Mouse (Mus musculus) limb, embryonic 12.5 days (tissue): Measurements from ENCODE around the gene Clrn3. TPM values are rescaled to one million over a fixed set of nuclear protein-coding genes. Genes with fewer than 3 reads are reported as not detected.
A peak's percentile ranks its signal among the peaks of the same experiment; 100 is the strongest.

Experiments
- ATAC-seq: fragments of 200-750 bp; cut with Nextera tagmentation; 2 replicates; pipeline ENCODE4 v1.8.0; 2017; ENCODE audit warnings: low read depth, moderate TSS enrichment; ENCODE audit not compliant: insufficient number of reproducible peaks, insufficient read depth, low FRiP score, low TSS enrichment
- H3K27ac ChIP-seq: fragments of 300-500 bp; sonication (generic); 2 replicates; pipeline ENCODE4 v1.5.1; 2016; ENCODE audit warnings: mild to moderate bottlenecking, moderate library complexity
- H3K27me3 ChIP-seq: fragments of 300-500 bp; sonication (generic); 2 replicates; pipeline ENCODE4 v1.6.1; 2016; ENCODE audit warnings: mild to moderate bottlenecking, moderate library complexity
- H3K36me3 ChIP-seq: fragments of 300-500 bp; sonication (generic); 2 replicates; pipeline ENCODE4 v1.6.1; 2016; ENCODE audit warnings: mild to moderate bottlenecking, moderate library complexity
- H3K4me1 ChIP-seq: fragments of 300-500 bp; sonication (generic); replicated peaks from 2 replicates; pipeline ENCODE4 v1.6.1; 2016
- H3K4me2 ChIP-seq: fragments of 300-500 bp; sonication (generic); 2 replicates; pipeline ENCODE4 v1.6.1; 2016; ENCODE audit warnings: mild to moderate bottlenecking, moderate library complexity
- H3K4me3 ChIP-seq: fragments of 300-500 bp; sonication (generic); replicated peaks from 2 replicates; pipeline ENCODE4 v1.5.1; 2016; ENCODE audit warnings: mild to moderate bottlenecking
- H3K9ac ChIP-seq: fragments of 300-500 bp; sonication (generic); replicated peaks from 2 replicates; pipeline ENCODE4 v1.6.1; 2016; ENCODE audit warnings: mild to moderate bottlenecking, moderate library complexity
- H3K9me3 ChIP-seq: fragments of 300-500 bp; sonication (generic); 2 replicates; pipeline ENCODE4 v1.6.1; 2016; ENCODE audit warnings: mild to moderate bottlenecking, moderate library complexity
- WGBS: fragments of 180-500 bp; shearing (Covaris S2); methylation state at CpG from one replicate; pipeline ENCODE4 v1.1.7; 2016; 5-methylcytosine and 5-hydroxymethylcytosine counted together
- polyA plus RNA-seq: library from polyadenylated mRNA; unstranded; fragments of >200 nt; fragmentation: Nextera tagmentation; extraction: Ambion mirVana; gene quantifications from 2 replicates; pipeline ENCODE4 v1.2.1, GENCODE M21; 2016

Gene Clrn3
- polyA plus RNA-seq, 1 experiment from 2014 or later, result not detected

DNA sequence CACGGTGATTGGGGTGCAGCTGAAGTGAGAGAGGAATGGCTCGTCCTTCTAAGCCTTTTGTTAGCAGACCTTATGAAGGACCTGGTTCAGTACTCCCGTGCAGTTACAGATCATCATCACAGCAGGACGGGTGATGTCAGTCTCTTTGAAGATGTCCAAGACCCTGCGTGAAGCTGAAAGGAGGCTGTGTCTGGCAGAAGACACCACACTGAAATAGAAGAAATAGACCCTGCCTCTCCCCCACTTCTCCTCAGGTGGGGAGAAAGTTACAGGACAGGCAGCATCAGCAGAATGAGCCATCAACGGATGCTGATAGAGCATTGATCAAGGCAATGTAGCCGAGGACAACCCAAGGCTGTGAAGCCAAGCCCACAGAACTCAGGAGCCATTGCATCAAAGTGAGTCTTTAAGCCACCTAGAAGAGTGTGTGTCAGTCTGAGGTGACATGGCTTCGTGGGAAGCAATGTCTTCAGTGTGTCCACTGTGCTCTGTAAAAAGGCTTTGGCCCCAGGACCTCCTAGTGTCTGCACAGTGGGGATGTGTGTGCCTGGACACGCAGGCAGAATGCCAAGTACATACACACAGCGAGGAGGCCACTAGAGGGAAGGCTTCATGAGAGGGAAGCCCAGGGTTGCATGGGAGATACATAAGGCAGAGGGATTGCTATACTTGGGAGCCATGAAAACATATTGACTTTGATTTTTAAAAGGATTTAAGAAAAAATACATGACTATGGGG lies 41.6 kb downstream of the Clrn3 start:
- WGBS, result 55% methylated on average over 10 of the region's 10 CpGs
- ATAC-seq, result no peak

DNA sequence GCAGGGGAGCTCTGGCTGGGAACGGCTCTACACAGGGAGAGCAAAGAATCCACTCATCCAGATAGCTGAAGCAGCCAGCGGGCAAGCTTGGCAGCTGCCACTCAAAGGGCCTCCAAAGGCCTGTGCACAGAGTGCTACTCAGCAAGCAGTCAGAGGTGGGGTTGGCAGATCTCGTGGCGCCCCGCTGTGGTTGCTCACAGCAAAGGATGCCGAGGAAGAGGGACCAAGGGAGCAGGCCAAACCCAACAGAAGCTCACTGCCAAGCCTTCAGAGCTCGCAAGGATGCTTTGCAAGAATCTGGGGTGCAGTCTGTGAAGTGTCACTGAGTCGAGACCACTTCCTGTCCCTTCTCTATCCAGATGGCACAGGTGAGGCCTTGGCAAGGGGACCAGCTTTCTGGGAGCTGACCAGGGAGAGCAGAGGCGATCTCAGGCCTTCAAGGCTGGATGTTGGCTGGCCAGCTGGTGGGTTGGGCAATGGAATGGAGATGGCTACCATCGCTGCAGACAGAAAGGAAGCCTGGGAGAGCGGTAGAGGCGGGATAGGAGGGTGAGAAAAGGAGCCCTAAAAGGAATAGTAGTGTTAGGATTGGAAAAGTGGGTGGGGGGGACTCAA lies 42.6 kb downstream of the Clrn3 start:
- Histone ChIP-seq H3K4me2 (peak overlapping the region; percentile 29; the same call in 1 of the 2 replicates), H3K9ac (no peak overlapping the region), H3K27ac (no peak overlapping the region), H3K36me3 (no peaks in the 10 kb centered on the region), H3K4me1 (peaks cover 14% of the 10 kb centered on the region), H3K27me3 (peaks cover 38% of the 10 kb centered on the region), H3K9me3 (no peaks in the 10 kb centered on the region), H3K4me3 (no peak overlapping the region)
- ATAC-seq, result no peak
- WGBS, result 12% methylated on average over 12 of the region's 12 CpGs

More for the DNA sequence above, 41.6 kb downstream of the Clrn3 start:
- Histone ChIP-seq H3K4me2 (no peak overlapping the region), H3K4me1 (peaks cover 14% of the 10 kb centered on the region), H3K4me3 (no peak overlapping the region), H3K9ac (no peak overlapping the region), H3K36me3 (no peaks in the 10 kb centered on the region), H3K9me3 (no peaks in the 10 kb centered on the region), H3K27ac (no peak overlapping the region), H3K27me3 (peaks cover 29% of the 10 kb centered on the region; the same call in 1 of the 2 replicates)

DNA sequence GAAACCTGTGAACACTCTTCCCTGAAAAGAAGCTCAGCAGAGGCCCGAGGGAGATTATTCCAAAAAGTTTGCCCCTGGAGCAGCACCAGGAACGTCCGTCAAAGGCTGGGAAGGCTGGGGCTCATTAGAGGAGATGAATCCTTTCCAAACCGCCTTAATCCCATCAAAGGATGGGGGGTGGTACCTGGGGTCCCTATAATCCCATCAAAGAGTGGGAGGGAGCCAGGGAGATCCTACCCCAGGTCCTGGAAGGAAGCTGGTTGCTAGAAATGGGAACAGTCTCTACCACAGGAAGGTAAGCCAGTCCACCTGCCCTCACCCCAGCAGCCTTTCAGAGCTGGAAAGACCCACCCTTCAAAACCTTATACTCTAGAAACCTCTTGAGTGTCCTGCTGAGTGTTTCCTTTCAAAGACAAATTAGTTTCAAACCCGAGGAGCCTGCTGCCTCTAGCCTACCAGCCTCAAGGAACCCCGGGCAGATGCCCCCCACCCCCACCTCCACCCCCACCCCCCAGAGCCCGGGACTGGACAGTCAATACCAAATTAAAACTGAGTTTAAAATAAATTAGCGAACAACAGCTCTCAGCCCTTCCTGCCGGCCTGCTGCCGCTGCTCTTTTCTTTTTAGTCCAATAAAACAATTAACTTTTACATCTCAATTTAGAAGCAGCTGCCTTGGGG lies 43.2 kb downstream of the Clrn3 start:
- H3K36me3 ChIP-seq, result no peaks in the 10 kb centered on the region
- ATAC-seq, result no peak
- WGBS, result 3% methylated on average over 10 of the region's 10 CpGs
- peak overlapping the region; percentile 29 for H3K4me2 ChIP-seq
- H3K4me3 ChIP-seq, result no peak overlapping the region
- peaks cover 14% of the 10 kb centered on the region for H3K4me1 ChIP-seq
- no peaks in the 10 kb centered on the region for H3K9me3 ChIP-seq
- no peak overlapping the region for H3K27ac ChIP-seq
- no peak overlapping the region for H3K9ac ChIP-seq
- H3K27me3 ChIP-seq, result peaks cover 42% of the 10 kb centered on the region

DNA sequence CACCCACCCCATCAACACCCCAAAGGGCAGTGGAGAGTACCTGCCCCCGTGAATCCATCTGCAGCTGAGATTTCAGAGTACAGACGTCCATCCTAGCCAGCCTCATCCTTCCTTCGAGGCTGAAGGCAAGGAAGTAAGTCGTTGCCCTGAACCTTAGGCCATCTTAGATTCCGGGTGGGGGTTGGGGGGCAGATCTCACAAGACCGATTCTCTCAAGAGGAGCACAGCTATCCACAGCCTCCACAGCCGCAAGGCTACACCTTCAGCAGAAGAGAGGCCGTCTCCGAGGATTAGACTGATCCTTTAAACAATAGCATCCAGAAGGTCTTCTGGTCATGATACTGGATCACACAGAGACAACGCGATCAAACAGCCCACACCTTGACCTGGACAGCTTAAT lies 44.1 kb downstream of the Clrn3 start:
- H3K9me3 ChIP-seq, result no peaks in the 10 kb centered on the region
- no peak overlapping the region for H3K4me2 ChIP-seq
- peaks cover 14% of the 10 kb centered on the region for H3K4me1 ChIP-seq
- peaks cover 42% of the 10 kb centered on the region for H3K27me3 ChIP-seq
- ATAC-seq, result no peak
- no peak overlapping the region for H3K27ac ChIP-seq
- WGBS, result 42% methylated on average over 11 of the region's 11 CpGs
- H3K9ac ChIP-seq, result no peak overlapping the region
- H3K36me3 ChIP-seq, result no peaks in the 10 kb centered on the region
- no peak overlapping the region for H3K4me3 ChIP-seq

DNA sequence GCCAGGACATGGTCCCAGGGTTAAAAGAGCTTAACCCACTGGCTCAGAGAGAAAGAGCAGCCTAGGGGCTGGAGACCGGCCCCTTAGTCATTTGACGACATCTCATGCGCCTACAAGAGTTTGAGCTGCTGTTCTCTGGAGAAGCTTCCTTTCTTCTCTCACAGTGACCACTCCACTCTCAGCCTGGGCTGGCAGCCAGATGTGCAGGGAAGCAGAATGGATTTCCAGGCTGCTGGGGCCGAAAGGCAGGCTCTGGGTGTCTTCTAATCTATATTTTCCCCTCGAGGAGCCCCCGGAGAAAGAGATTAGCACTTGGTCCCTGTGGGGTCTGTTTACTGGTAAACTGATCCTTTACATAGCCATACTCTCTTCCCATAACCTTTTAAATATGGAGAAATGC lies 44.7 kb downstream of the Clrn3 start:
- Histone ChIP-seq H3K27ac (no peak overlapping the region), H3K4me1 (peaks cover 14% of the 10 kb centered on the region), H3K9ac (no peak overlapping the region), H3K9me3 (no peaks in the 10 kb centered on the region), H3K4me2 (no peak overlapping the region), H3K27me3 (peaks cover 42% of the 10 kb centered on the region), H3K4me3 (no peak overlapping the region), H3K36me3 (no peaks in the 10 kb centered on the region)
- 36% methylated on average over 6 of the region's 6 CpGs for WGBS
- no peak for ATAC-seq

DNA sequence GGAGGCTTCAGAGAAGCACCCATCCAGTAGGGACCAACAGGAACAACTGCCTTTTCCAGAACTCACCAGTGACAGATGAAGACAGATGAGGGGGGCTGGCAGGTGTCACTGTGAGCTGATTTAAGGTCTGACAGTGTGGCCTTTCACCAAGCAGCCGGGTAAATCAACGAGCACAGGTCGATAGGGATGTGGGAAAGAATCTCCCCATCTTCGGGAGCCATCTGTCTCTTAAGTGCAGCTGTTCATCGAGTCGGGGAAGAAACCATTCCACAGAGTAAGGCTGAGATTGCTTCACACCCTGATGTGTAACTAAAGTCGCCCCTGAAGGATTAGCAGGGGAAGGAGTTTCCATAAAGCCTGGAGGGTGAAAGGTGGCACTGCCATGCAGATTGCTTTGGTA lies 47.3 kb downstream of the Clrn3 start:
- H3K9ac ChIP-seq, result no peak overlapping the region
- H3K27ac ChIP-seq, result no peak overlapping the region
- no peak overlapping the region for H3K4me2 ChIP-seq
- H3K9me3 ChIP-seq, result no peaks in the 10 kb centered on the region
- no peak overlapping the region for H3K4me3 ChIP-seq
- 15% methylated on average over 7 of the region's 7 CpGs for WGBS
- ATAC-seq, result no peak
- peaks cover 30% of the 10 kb centered on the region for H3K27me3 ChIP-seq
- no peaks in the 10 kb centered on the region for H3K36me3 ChIP-seq
- peaks cover 20% of the 10 kb centered on the region for H3K4me1 ChIP-seq

DNA sequence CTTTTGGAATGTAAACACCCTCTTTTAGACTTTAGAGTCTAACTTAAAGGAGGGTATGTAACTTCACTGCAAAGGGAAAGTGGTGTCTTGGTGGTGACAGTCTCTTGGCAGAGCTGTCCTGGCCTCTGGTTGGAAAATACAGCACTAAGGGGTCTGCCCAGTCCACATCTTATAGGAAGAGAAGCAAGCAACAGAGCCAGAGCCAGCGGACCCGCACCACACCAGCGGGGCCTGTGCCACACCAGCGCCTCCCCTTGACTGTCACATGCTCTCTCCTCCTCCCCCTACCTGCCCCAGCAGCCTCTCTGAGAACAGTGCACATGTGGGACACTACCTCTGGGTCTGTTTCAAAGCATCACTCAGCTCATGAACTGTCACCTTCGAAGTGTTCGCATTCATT lies 48.5 kb downstream of the Clrn3 start:
- no peak for ATAC-seq
- no peak overlapping the region for H3K4me2 ChIP-seq
- no peak overlapping the region for H3K27ac ChIP-seq
- H3K36me3 ChIP-seq, result no peaks in the 10 kb centered on the region
- H3K4me3 ChIP-seq, result no peak overlapping the region
- peaks cover 26% of the 10 kb centered on the region for H3K27me3 ChIP-seq
- 75% methylated on average over 6 of the region's 6 CpGs for WGBS
- H3K4me1 ChIP-seq, result peaks cover 8% of the 10 kb centered on the region
- H3K9ac ChIP-seq, result no peak overlapping the region
- no peaks in the 10 kb centered on the region for H3K9me3 ChIP-seq

DNA sequence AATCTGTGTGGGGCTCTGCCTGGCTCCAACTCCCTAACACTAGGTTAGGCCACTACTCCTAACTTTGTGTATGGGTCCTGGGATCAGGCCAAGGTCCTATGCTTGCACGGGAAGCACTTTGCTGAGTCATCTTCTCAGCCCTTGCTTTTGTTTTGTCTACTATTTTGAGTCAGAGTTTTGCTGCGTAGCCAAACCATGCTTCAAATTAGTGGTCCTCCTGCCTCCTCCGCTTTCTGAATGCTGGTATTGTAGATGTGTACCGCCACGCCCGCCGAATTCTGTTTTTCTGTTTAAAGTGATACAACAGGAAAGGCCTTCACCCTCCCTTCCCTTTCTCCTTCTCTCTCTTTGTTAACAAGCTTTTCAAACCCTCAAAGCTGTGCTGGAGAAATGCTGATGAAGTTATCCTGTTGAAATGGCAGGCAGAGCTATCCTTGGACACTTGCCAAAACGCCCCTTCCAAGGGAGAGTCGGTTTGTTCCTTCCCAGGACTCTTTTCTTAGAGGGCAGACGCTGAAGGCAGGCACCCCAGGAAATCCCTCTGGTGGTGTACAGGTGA lies 49.1 kb downstream of the Clrn3 start:
- H3K9me3 ChIP-seq, result no peaks in the 10 kb centered on the region
- no peaks in the 10 kb centered on the region for H3K36me3 ChIP-seq
- peaks cover 21% of the 10 kb centered on the region for H3K27me3 ChIP-seq
- no peak overlapping the region for H3K4me3 ChIP-seq
- no peak for ATAC-seq
- no peak overlapping the region for H3K9ac ChIP-seq
- peaks cover 7% of the 10 kb centered on the region for H3K4me1 ChIP-seq
- H3K27ac ChIP-seq, result no peak overlapping the region
- 75% methylated on average over 10 of the region's 10 CpGs for WGBS
- H3K4me2 ChIP-seq, result no peak overlapping the region

DNA sequence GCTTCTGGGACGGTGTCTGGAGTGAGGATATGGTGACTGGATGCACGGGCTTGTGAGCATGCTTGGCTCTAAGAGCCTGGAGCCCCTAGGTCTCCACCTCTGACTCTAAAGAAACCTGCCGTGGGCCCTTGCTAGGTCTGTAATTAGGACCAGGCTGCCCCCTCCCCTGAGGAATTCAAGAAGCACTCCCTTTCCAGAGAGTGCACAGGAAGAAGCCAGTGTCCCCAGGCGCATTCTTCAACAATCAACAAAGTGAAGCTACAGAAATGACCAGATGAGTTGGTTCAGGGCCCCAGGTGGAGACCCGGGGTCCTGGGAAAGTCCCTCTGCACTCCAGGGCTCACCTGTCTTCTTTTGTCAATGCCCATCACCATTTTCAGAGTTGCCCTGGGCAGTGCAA lies 51.2 kb downstream of the Clrn3 start:
- Histone ChIP-seq H3K4me1 (peaks cover 7% of the 10 kb centered on the region), H3K27ac (no peak overlapping the region), H3K4me2 (no peak overlapping the region), H3K4me3 (no peak overlapping the region), H3K27me3 (peaks cover 12% of the 10 kb centered on the region), H3K36me3 (no peaks in the 10 kb centered on the region), H3K9me3 (no peaks in the 10 kb centered on the region), H3K9ac (no peak overlapping the region)
- ATAC-seq, result no peak
- WGBS, result 35% methylated on average over 5 of the region's 5 CpGs

DNA sequence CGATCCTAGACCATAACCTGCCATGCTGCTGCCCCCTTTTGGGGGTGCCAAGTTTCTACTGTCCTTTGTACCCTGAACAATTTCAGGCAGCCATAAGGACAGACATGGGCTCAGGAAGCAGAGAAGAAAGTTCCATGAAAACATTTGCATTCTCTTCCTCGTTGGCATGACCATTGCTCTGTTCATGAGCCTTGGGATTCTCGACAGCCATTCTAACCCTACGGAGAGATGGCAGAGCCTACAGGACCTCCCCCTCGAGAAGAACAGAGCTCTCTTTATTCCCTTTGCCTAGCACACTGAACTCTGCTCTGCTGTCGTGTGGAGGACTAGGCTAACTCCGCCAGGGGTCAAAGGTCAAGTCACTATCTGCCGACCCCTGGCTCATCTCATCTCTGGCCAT lies 52.5 kb downstream of the Clrn3 start:
- no peak overlapping the region for H3K27ac ChIP-seq
- no peak overlapping the region for H3K4me3 ChIP-seq
- H3K27me3 ChIP-seq, result peaks cover 5% of the 10 kb centered on the region
- no peaks in the 10 kb centered on the region for H3K36me3 ChIP-seq
- WGBS, result 60% methylated on average over 8 of the region's 8 CpGs
- H3K9me3 ChIP-seq, result no peaks in the 10 kb centered on the region
- H3K9ac ChIP-seq, result no peak overlapping the region
- H3K4me1 ChIP-seq, result peaks cover 7% of the 10 kb centered on the region
- H3K4me2 ChIP-seq, result no peak overlapping the region
- ATAC-seq, result no peak

DNA sequence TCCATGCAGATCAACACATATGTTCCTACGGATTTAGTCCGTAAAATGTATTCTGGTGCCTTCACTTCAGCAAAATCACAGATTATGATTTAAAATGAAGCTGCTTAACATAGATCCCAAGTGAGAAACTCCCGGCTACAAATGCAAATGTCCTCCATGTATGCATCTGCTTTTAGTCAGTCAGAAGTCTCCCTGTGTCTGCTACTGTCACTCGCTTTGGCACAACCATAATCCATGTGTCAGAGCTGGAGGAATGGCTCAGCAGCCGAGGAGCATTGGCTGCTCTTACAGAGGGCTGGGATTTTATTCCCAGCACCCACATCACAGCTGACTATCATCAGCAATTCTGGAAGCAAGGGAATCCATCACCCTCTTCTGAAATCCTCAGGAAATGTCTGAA lies 58.1 kb downstream of the Clrn3 start:
- 91% methylated on average over 5 of the region's 5 CpGs for WGBS

More for the DNA sequence above, 58.1 kb downstream of the Clrn3 start:
- Histone ChIP-seq H3K27me3 (peaks cover 11% of the 10 kb centered on the region; the same call in 1 of the 2 replicates), H3K9me3 (no peaks in the 10 kb centered on the region), H3K9ac (no peak overlapping the region), H3K4me1 (peaks cover 2% of the 10 kb centered on the region), H3K4me2 (no peak overlapping the region), H3K36me3 (no peaks in the 10 kb centered on the region), H3K27ac (no peak overlapping the region), H3K4me3 (no peak overlapping the region)
- ATAC-seq, result no peak
